8 mouse cellular contexts compared by ENCODE assay signal in genomic region chr9:22389021-22389476, GRCm38 (mm10). TPM values are rescaled to one million over a fixed set of nuclear protein-coding genes. Genes with fewer than 3 reads are reported as not detected.
DNase-seq lines count a peak whose midpoint lies in the region; ATAC-seq lines count a peak whose summit lies in the region.

Anln (minus strand) TSS chr9:22389188.

- peak; percentile 96 for DNase-seq in NIH3T3 (ENCODE audit: low read depth)
- DNase-seq in cerebellum, adult 9-11 months, result peak; percentile 83
- DNase-seq in frontal cortex, adult 2 months (ENCODE audit: extremely low spot score in 1 of 2, low spot score in 1 of 2), result peak; percentile 46 to 86
- peak; percentile 97 for DNase-seq in hindbrain, embryonic 11.5 days (ENCODE audit: low spot score)
- peak; percentile 86 for DNase-seq in layer of hippocampus, adult 9-11 months
- DNase-seq in ovary, adult 18-20 months (ENCODE audit: low spot score), result peak; percentile 86
- peak; percentile 94 for DNase-seq in thymus, postnatal 0 days (ENCODE audit: low spot score)

- H3K9ac ChIP-seq in hindbrain, embryonic 11.5 days (ENCODE audit: low read depth, low read length), result peak within 1 kb of the TSS; percentile 86
- H3K9ac ChIP-seq in lung, embryonic 16.5 days (ENCODE audit: low read length), result peak within 1 kb of the TSS; percentile 76

- H3K9me3 ChIP-seq in hindbrain, embryonic 11.5 days (ENCODE audit: control insufficient read depth, low read length), result no peaks in the 10 kb centered on the region
- no peaks in the 10 kb centered on the region for H3K9me3 ChIP-seq in lung, embryonic 16.5 days (ENCODE audit: control insufficient read depth, low read length)

- H3K4me3 ChIP-seq in hindbrain, embryonic 11.5 days (ENCODE audit: low read depth, low read length), result peak within 1 kb of the TSS; percentile 80
- peak within 1 kb of the TSS; percentile 91 for H3K4me3 ChIP-seq in lung, embryonic 16.5 days (ENCODE audit: low read length)

- no peaks in the 10 kb centered on the region for H3K27me3 ChIP-seq in hindbrain, embryonic 11.5 days (ENCODE audit: control insufficient read depth, insufficient read depth, low read length)
- no peaks in the 10 kb centered on the region for H3K27me3 ChIP-seq in lung, embryonic 16.5 days (ENCODE audit: control insufficient read depth, insufficient read depth, low read depth, low read length)

- WGBS in hindbrain, embryonic 11.5 days, result under 1% methylated on average over 44 of the region's 44 CpGs
- 0% methylated on average over 37 of the region's 44 CpGs for WGBS in lung, embryonic 16.5 days

- H3K27ac ChIP-seq in hindbrain, embryonic 11.5 days (ENCODE audit: low read depth, low read length), result peak within 1 kb of the TSS; percentile 86
- H3K27ac ChIP-seq in lung, embryonic 16.5 days (ENCODE audit: low read length), result peak within 1 kb of the TSS; percentile 94

- H3K36me3 ChIP-seq in hindbrain, embryonic 11.5 days (ENCODE audit: control insufficient read depth, insufficient read depth, low read length), result no peaks in the 10 kb centered on the region
- H3K36me3 ChIP-seq in lung, embryonic 16.5 days (ENCODE audit: control insufficient read depth, insufficient read depth, low read length), result no peaks in the 10 kb centered on the region

- no peaks in the 10 kb centered on the region; the same call in 1 of the 2 replicates for H3K4me1 ChIP-seq in hindbrain, embryonic 11.5 days (replicated peaks; ENCODE audit: control insufficient read depth, insufficient read depth, low read length)
- peaks cover 15% of the 10 kb centered on the region for H3K4me1 ChIP-seq in lung, embryonic 16.5 days (replicated peaks; ENCODE audit: control insufficient read depth, insufficient read depth, low read length)

- peak within 1 kb of the TSS; percentile 67 for H3K4me2 ChIP-seq in hindbrain, embryonic 11.5 days (replicated peaks; ENCODE audit: low read depth, low read length)
- peak within 1 kb of the TSS; percentile 72 for H3K4me2 ChIP-seq in lung, embryonic 16.5 days (ENCODE audit: low read depth, low read length)

- ATAC-seq in hindbrain, embryonic 11.5 days (ENCODE audit: low FRiP score), result peak; percentile 98
- peak; percentile 97 for ATAC-seq in lung, embryonic 16.5 days (ENCODE audit: low read depth)

RNA-seq across cellular contexts. Expression of gene Anln, which starts in this region (rescaled TPM):
- 7.5 and 7.9 TPM in 2 replicates for polyA plus RNA-seq in frontal cortex, adult 2 months (2012; rRNA removed)
- polyA plus RNA-seq in hindbrain, embryonic 11.5 days (2014; fragmentation: Nextera tagmentation; extraction: Ambion mirVana), result 34.0 and 40.2 TPM in 2 replicates
- polyA plus RNA-seq in lung, embryonic 16.5 days (2015; fragmentation: Nextera tagmentation; extraction: Ambion mirVana), result 57.9 and 62.8 TPM in 2 replicates
- 20.1 and 20.7 TPM in 2 replicates for polyA plus RNA-seq in thymus, postnatal 0 days (2015; fragmentation: Nextera tagmentation; extraction: Ambion mirVana)

Comparison
In these comparisons a context has a peak if more than half of its experiments do, and no peak if none do; other contexts are left out.
1. Peak in every context shown above with its lines: DNase-seq, ATAC-seq, H3K4me3 ChIP-seq and H3K27ac ChIP-seq.